Mouse (Mus musculus): ENCODE measurements around the gene Syndig1l. TPM values are rescaled to one million over a fixed set of nuclear protein-coding genes. Genes with fewer than 3 reads are reported as not detected.
A peak's percentile ranks its signal among the peaks of the same experiment; 100 is the strongest.

Syndig1l gene
- polyA plus RNA-seq, 1 experiment: not detected

GRCm38 (mm10) chr12:84670555-84670954, 28.1 kb downstream of the Syndig1l start:
- Histone ChIP-seq H3K9ac (ENCODE audit: low read depth, poor library complexity, severe bottlenecking) (no peak overlapping the region), H3K9me3 (replicated peaks; ENCODE audit: control insufficient read depth, insufficient read depth, low read length, poor library complexity, severe bottlenecking) (no peaks in the 10 kb centered on the region), H3K27ac (ENCODE audit: insufficient read depth, low read length) (no peak overlapping the region), H3K4me3 (ENCODE audit: low read depth, low read length) (no peak overlapping the region), H3K27me3 (ENCODE audit: control insufficient read depth, insufficient read depth, low read length, poor library complexity, severe bottlenecking) (no peaks in the 10 kb centered on the region), H3K4me1 (ENCODE audit: control insufficient read depth, insufficient read depth, low read length) (no peaks in the 10 kb centered on the region), H3K36me3 (ENCODE audit: control insufficient read depth, insufficient read depth, low read length, poor library complexity, severe bottlenecking) (no peaks in the 10 kb centered on the region)
- TF ChIP-seq EP300 (IDR thresholded peaks at IDR 0.05; ENCODE audit: insufficient read depth, low read depth, low read length) (no peak), CTCF (IDR thresholded peaks at IDR 0.05; ENCODE audit: low read depth, low read length) (peak; percentile 49), POLR2A (IDR thresholded peaks at IDR 0.05; ENCODE audit: insufficient read depth, low read length) (no peak)

DNA sequence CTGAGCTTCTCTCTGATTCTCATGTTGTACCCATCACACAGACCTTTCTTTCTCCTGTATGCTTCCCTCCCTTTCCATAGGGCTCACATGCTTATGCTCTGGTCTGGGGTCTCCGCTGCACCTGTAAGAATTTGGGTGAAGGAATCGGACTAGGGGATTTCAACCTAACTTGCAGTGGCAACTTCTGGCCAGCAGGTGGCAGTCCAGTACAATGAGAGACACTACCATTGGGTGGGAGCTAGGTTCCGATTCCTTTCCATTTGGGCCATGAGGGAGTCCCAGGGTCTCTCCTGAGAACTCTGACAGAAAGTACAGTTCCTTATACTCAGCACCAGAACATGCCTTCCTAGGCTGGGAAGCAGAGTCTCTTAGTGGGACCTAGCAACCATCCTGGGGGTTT, 44.7 kb downstream of the Syndig1l start:
- H3K27me3 ChIP-seq (ENCODE audit: control insufficient read depth, insufficient read depth, low read length, poor library complexity, severe bottlenecking): no peaks in the 10 kb centered on the region
- H3K9ac ChIP-seq (ENCODE audit: low read depth, poor library complexity, severe bottlenecking): no peak overlapping the region
- H3K9me3 ChIP-seq (replicated peaks; ENCODE audit: control insufficient read depth, insufficient read depth, low read length, poor library complexity, severe bottlenecking): no peaks in the 10 kb centered on the region
- TF ChIP-seq EP300 (IDR thresholded peaks at IDR 0.05; ENCODE audit: insufficient read depth, low read depth, low read length) (no peak), POLR2A (IDR thresholded peaks at IDR 0.05; ENCODE audit: insufficient read depth, low read length) (no peak), CTCF (IDR thresholded peaks at IDR 0.05; ENCODE audit: low read depth, low read length) (peak; percentile 85)
- H3K27ac ChIP-seq (ENCODE audit: insufficient read depth, low read length): no peak overlapping the region
- H3K4me1 ChIP-seq (ENCODE audit: control insufficient read depth, insufficient read depth, low read length): no peaks in the 10 kb centered on the region
- no peak overlapping the region for H3K4me3 ChIP-seq (ENCODE audit: low read depth, low read length)
- no peaks in the 10 kb centered on the region for H3K36me3 ChIP-seq (ENCODE audit: control insufficient read depth, insufficient read depth, low read length, poor library complexity, severe bottlenecking)

DNA sequence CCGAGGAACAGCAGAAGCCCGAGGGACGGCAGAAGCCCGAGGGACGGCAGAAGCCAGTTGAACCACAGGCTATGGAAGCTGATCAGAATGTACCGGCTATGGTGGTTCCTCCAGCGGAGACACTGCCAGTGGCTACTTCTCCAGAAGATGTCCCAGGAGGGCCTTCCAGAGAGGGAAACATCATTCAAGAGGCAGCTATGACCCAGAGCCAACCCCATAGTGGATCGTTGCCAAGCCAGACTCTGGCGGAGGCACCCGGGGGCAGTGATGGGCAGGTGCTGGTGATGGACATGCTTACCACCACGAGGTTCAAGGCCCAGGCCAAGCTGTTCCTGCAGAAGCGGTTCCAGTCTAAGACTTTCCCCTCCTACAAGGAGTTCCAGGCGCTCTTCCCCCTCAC, 48.4 kb downstream of the Syndig1l start:
- no peak overlapping the region for H3K27ac ChIP-seq (ENCODE audit: insufficient read depth, low read length)
- peak overlapping the region; percentile 30 for H3K9ac ChIP-seq (ENCODE audit: low read depth, poor library complexity, severe bottlenecking)
- no peaks in the 10 kb centered on the region for H3K9me3 ChIP-seq (replicated peaks; ENCODE audit: control insufficient read depth, insufficient read depth, low read length, poor library complexity, severe bottlenecking)
- peak overlapping the region; percentile 57 for H3K4me3 ChIP-seq (ENCODE audit: low read depth, low read length)
- no peak for TF ChIP-seq CTCF (IDR thresholded peaks at IDR 0.05; ENCODE audit: low read depth, low read length)
- no peak for TF ChIP-seq EP300 (IDR thresholded peaks at IDR 0.05; ENCODE audit: insufficient read depth, low read depth, low read length)
- no peak for TF ChIP-seq POLR2A (IDR thresholded peaks at IDR 0.05; ENCODE audit: insufficient read depth, low read length)
- no peaks in the 10 kb centered on the region for H3K27me3 ChIP-seq (ENCODE audit: control insufficient read depth, insufficient read depth, low read length, poor library complexity, severe bottlenecking)
- H3K4me1 ChIP-seq (ENCODE audit: control insufficient read depth, insufficient read depth, low read length): no peaks in the 10 kb centered on the region
- H3K36me3 ChIP-seq (ENCODE audit: control insufficient read depth, insufficient read depth, low read length, poor library complexity, severe bottlenecking): no peaks in the 10 kb centered on the region

- Histone ChIP-seq H3K27ac (ENCODE audit: insufficient read depth, low read length) (no peak within 1 kb of the TSS), H3K36me3 (ENCODE audit: control insufficient read depth, insufficient read depth, low read length, poor library complexity, severe bottlenecking) (no peaks in the 10 kb centered on the region), H3K27me3 (ENCODE audit: control insufficient read depth, insufficient read depth, low read length, poor library complexity, severe bottlenecking) (0 out of 2 replicates have a peak, but pooled peaks cover 5% of the 10 kb centered on the region), H3K9ac (ENCODE audit: low read depth, poor library complexity, severe bottlenecking) (peak within 1 kb of the TSS; percentile 23; the same call in 1 of the 2 replicates), H3K9me3 (replicated peaks; ENCODE audit: control insufficient read depth, insufficient read depth, low read length, poor library complexity, severe bottlenecking) (no peaks in the 10 kb centered on the region), H3K4me3 (ENCODE audit: low read depth, low read length) (peak within 1 kb of the TSS; percentile 45), H3K4me1 (ENCODE audit: control insufficient read depth, insufficient read depth, low read length) (peaks cover 2% of the 10 kb centered on the region)
- TF ChIP-seq CTCF (IDR thresholded peaks at IDR 0.05; ENCODE audit: low read depth, low read length) (no peak), POLR2A (IDR thresholded peaks at IDR 0.05; ENCODE audit: insufficient read depth, low read length) (no peak), EP300 (IDR thresholded peaks at IDR 0.05; ENCODE audit: insufficient read depth, low read depth, low read length) (no peak)
These were observed 58.0 kb downstream of the Syndig1l start, which contains the start of gene Vrtn for GRCm38 (mm10) chr12:84640654-84641053. Vrtn (plus strand) TSS chr12:84641019.

GRCm38 (mm10) chr12:84640253-84640652, 58.4 kb downstream of the Syndig1l start:
- Histone ChIP-seq H3K27ac (ENCODE audit: insufficient read depth, low read length) (no peak overlapping the region), H3K27me3 (ENCODE audit: control insufficient read depth, insufficient read depth, low read length, poor library complexity, severe bottlenecking) (0 out of 2 replicates have a peak, but pooled peaks cover 5% of the 10 kb centered on the region), H3K9ac (ENCODE audit: low read depth, poor library complexity, severe bottlenecking) (no peak overlapping the region), H3K4me3 (ENCODE audit: low read depth, low read length) (peak overlapping the region; percentile 15; the same call in 1 of the 2 replicates), H3K9me3 (replicated peaks; ENCODE audit: control insufficient read depth, insufficient read depth, low read length, poor library complexity, severe bottlenecking) (no peaks in the 10 kb centered on the region), H3K36me3 (ENCODE audit: control insufficient read depth, insufficient read depth, low read length, poor library complexity, severe bottlenecking) (no peaks in the 10 kb centered on the region), H3K4me1 (ENCODE audit: control insufficient read depth, insufficient read depth, low read length) (peaks cover 2% of the 10 kb centered on the region)
- TF ChIP-seq EP300 (IDR thresholded peaks at IDR 0.05; ENCODE audit: insufficient read depth, low read depth, low read length): no peak
- no peak for TF ChIP-seq POLR2A (IDR thresholded peaks at IDR 0.05; ENCODE audit: insufficient read depth, low read length)
- TF ChIP-seq CTCF (IDR thresholded peaks at IDR 0.05; ENCODE audit: low read depth, low read length): no peak

GRCm38 (mm10) chr12:84631867-84632266, 66.8 kb downstream of the Syndig1l start:
- H3K9ac ChIP-seq (ENCODE audit: low read depth, poor library complexity, severe bottlenecking): no peak overlapping the region
- H3K36me3 ChIP-seq (ENCODE audit: control insufficient read depth, insufficient read depth, low read length, poor library complexity, severe bottlenecking): no peaks in the 10 kb centered on the region
- no peak overlapping the region for H3K4me3 ChIP-seq (ENCODE audit: low read depth, low read length)
- no peaks in the 10 kb centered on the region for H3K9me3 ChIP-seq (replicated peaks; ENCODE audit: control insufficient read depth, insufficient read depth, low read length, poor library complexity, severe bottlenecking)
- no peaks in the 10 kb centered on the region for H3K27me3 ChIP-seq (ENCODE audit: control insufficient read depth, insufficient read depth, low read length, poor library complexity, severe bottlenecking)
- no peak overlapping the region for H3K27ac ChIP-seq (ENCODE audit: insufficient read depth, low read length)
- TF ChIP-seq CTCF (IDR thresholded peaks at IDR 0.05; ENCODE audit: low read depth, low read length): no peak
- no peak for TF ChIP-seq EP300 (IDR thresholded peaks at IDR 0.05; ENCODE audit: insufficient read depth, low read depth, low read length)
- no peak for TF ChIP-seq POLR2A (IDR thresholded peaks at IDR 0.05; ENCODE audit: insufficient read depth, low read length)
- H3K4me1 ChIP-seq (ENCODE audit: control insufficient read depth, insufficient read depth, low read length): no peaks in the 10 kb centered on the region

Other genes with a start within 250 kb of the Syndig1l start
- 26.7 and 30.4 TPM in 2 replicates for gene Aldh6a1, start 247.8 kb downstream of the Syndig1l start, polyA plus RNA-seq (2011; ENCODE audit: insufficient read depth, insufficient read length, low read depth, missing spikeins)
- 26.3 and 29.5 TPM in 2 replicates for gene Lin52, start 247.4 kb downstream of the Syndig1l start, polyA plus RNA-seq (2011; ENCODE audit: insufficient read depth, insufficient read length, low read depth, missing spikeins)
- 0.18 TPM in 1 of 2 replicates, not detected in the other for gene Vsx2, start 129.1 kb downstream of the Syndig1l start, polyA plus RNA-seq (2011; ENCODE audit: insufficient read depth, insufficient read length, low read depth, missing spikeins)
- gene Abcd4, start 81.4 kb downstream of the Syndig1l start, polyA plus RNA-seq (2011; ENCODE audit: insufficient read depth, insufficient read length, low read depth, missing spikeins): 20.8 and 20.9 TPM in 2 replicates
- gene Vrtn, start 57.8 kb downstream of the Syndig1l start, polyA plus RNA-seq (2011; ENCODE audit: insufficient read depth, insufficient read length, low read depth, missing spikeins): 3.7 and 3.8 TPM in 2 replicates
- gene Npc2, start 74.3 kb upstream of the Syndig1l start, polyA plus RNA-seq (2011; ENCODE audit: insufficient read depth, insufficient read length, low read depth, missing spikeins): 156 and 180 TPM in 2 replicates
- gene Isca2, start 74.4 kb upstream of the Syndig1l start, polyA plus RNA-seq (2011; ENCODE audit: insufficient read depth, insufficient read length, low read depth, missing spikeins): 44.4 and 46.1 TPM in 2 replicates
- 1.9 and 2.7 TPM in 2 replicates for gene Ltbp2, start 177.7 kb upstream of the Syndig1l start, polyA plus RNA-seq (2011; ENCODE audit: insufficient read depth, insufficient read length, low read depth, missing spikeins)

All from ES-Bruce4 (cell line).